Comparison of ENCODE assay signal across 8 mouse cellular contexts in the genomic region with DNA sequence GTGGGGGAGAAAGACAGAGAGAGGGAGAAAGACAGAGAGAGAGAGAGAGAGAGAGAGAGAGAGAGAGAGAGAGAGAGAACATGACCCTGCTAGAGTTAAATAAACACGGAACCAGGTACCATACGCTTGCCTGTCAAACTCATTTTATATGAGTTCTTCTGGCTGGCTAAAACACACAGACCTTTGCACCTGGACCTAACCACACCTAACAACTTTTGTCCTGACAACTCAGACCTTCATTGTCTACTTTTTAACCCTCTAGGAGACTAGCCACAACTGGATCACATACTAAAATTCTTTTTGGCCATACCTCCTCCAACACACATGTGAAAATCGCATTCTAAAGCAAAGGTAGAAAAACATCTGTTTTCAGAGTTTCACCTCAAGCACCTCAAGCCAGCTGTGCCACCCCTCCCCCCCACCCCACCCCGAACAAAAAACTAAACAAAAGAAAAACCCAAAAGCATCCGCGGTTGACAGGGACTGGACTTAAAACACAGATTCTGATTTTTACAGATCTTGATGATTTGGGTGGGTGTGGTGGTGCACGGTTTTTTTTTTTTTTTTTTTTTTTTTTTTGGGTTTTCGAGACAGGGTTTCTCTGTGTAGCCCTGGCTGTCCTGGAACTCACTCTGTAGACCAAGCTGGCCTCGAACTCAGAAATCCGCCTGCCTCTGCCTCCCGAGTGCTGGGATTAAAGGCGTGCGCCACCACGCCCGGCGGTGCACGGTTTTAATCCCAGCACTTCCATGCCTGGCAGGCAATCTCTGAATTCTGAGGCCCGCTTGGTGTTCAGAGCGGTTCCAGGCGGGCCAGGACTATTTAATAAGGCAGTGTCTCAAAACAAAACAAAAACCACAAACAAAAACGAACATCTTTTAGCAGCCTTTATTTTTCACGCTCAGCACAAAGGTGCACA. TPM values are rescaled to one million over a fixed set of nuclear protein-coding genes. Genes with fewer than 3 reads are reported as not detected.
DNase-seq lines count a peak whose midpoint lies in the region; ATAC-seq and TF ChIP-seq lines count a peak whose summit lies in the region.

No protein-coding gene starts in this region.

- H3K4me3 ChIP-seq in thymus, adult 2 months (ENCODE audit: control insufficient read depth, insufficient read depth, low read length): peak overlapping the region; percentile 81
- H3K4me3 ChIP-seq in limb, embryonic 15.5 days: peak overlapping the region; percentile 91
- peak overlapping the region; percentile 94 for H3K4me3 ChIP-seq in stomach, postnatal 0 days (ENCODE audit: low read depth, low read length)

- no peaks in the 10 kb centered on the region for H3K27me3 ChIP-seq in thymus, adult 2 months (ENCODE audit: control insufficient read depth, insufficient read depth, low read length)
- no peaks in the 10 kb centered on the region for H3K27me3 ChIP-seq in limb, embryonic 15.5 days
- no peaks in the 10 kb centered on the region for H3K27me3 ChIP-seq in stomach, postnatal 0 days (ENCODE audit: control insufficient read depth, insufficient read depth, low read length)

- peaks cover 5% of the 10 kb centered on the region for H3K4me1 ChIP-seq in thymus, adult 2 months (replicated peaks; ENCODE audit: control insufficient read depth, insufficient read depth, low read length)
- peaks cover 15% of the 10 kb centered on the region for H3K4me1 ChIP-seq in limb, embryonic 15.5 days
- H3K4me1 ChIP-seq in stomach, postnatal 0 days (replicated peaks; ENCODE audit: control insufficient read depth, insufficient read depth): 0 out of 2 replicates have a peak, but pooled peaks cover 2% of the 10 kb centered on the region

- TF ChIP-seq EP300 in stomach, postnatal 0 days (optimal IDR thresholded peaks at IDR 0.05): peak; percentile 43

- DNase-seq in embryo, embryonic 9.5 days (ENCODE audit: extremely low spot score): peak; percentile 6
- no peak for DNase-seq in embryo, embryonic 10 days (ENCODE audit: low spot score)
- no peak for DNase-seq in thymus, adult 2 months
- no peak for DNase-seq in thymus, postnatal 4 days
- DNase-seq in stomach, postnatal 0 days (ENCODE audit: low spot score): peak; percentile 52
- no peak for DNase-seq in left cerebral cortex, postnatal 25 days (ENCODE audit: low spot score in 2 of 2)
- no peak for DNase-seq in natural killer cell, adult 2 months (ENCODE audit: low spot score in 2 of 2)

- H3K36me3 ChIP-seq in thymus, adult 2 months (ENCODE audit: control insufficient read depth, insufficient read depth, low read length): no peaks in the 10 kb centered on the region
- H3K36me3 ChIP-seq in limb, embryonic 15.5 days: no peaks in the 10 kb centered on the region
- H3K36me3 ChIP-seq in stomach, postnatal 0 days (ENCODE audit: control insufficient read depth, insufficient read depth, low read length): peaks cover 2% of the 10 kb centered on the region; the same call in 1 of the 2 replicates

- 20% methylated on average over 21 of the region's 22 CpGs for WGBS in thymus, adult 2 months
- 11% methylated on average over 21 of the region's 22 CpGs for WGBS in limb, embryonic 15.5 days
- 9% methylated on average over 20 of the region's 22 CpGs for WGBS in stomach, postnatal 0 days

- no peak for TF ChIP-seq POLR2A in thymus, adult 2 months (IDR thresholded peaks at IDR 0.05; ENCODE audit: control insufficient read depth, extremely low read depth, insufficient read depth, low read length, poor library complexity)

- TF ChIP-seq CTCF in thymus, adult 2 months (IDR thresholded peaks at IDR 0.05; ENCODE audit: borderline replicate concordance, control insufficient read depth, extremely low read depth, insufficient read depth, low read length, poor library complexity): no peak
- TF ChIP-seq CTCF in stomach, postnatal 0 days (IDR thresholded peaks at IDR 0.05; ENCODE audit: low read depth): no peak

- H3K4me2 ChIP-seq in limb, embryonic 15.5 days: peak overlapping the region; percentile 52
- peak overlapping the region; percentile 60 for H3K4me2 ChIP-seq in stomach, postnatal 0 days (replicated peaks; ENCODE audit: low read depth)

- no peaks in the 10 kb centered on the region for H3K9me3 ChIP-seq in limb, embryonic 15.5 days
- no peaks in the 10 kb centered on the region for H3K9me3 ChIP-seq in stomach, postnatal 0 days (ENCODE audit: control insufficient read depth, low read length)

- peak overlapping the region; percentile 98 for H3K9ac ChIP-seq in limb, embryonic 15.5 days
- peak overlapping the region; percentile 98 for H3K9ac ChIP-seq in stomach, postnatal 0 days (ENCODE audit: low read length)

- intact Hi-C loops in left cerebral cortex, postnatal 25 days (cut with DNase I): loop anchor here (1.0 to 10.0 kb wide), 3 partner anchors 53 to 312 kb away; a partner anchor contains a TSS

- no peak; the same call in 1 of the 2 replicates for ATAC-seq in limb, embryonic 15.5 days (ENCODE audit: insufficient number of reproducible peaks, low FRiP score, low TSS enrichment, low read depth)
- ATAC-seq in stomach, postnatal 0 days (ENCODE audit: low FRiP score, low TSS enrichment): peak; percentile 65

- H3K27ac ChIP-seq in thymus, adult 2 months (ENCODE audit: control insufficient read depth, insufficient read depth, low read length): peak overlapping the region; percentile 20; the same call in 1 of the 2 replicates
- H3K27ac ChIP-seq in limb, embryonic 15.5 days: peak overlapping the region; percentile 97
- H3K27ac ChIP-seq in stomach, postnatal 0 days (replicated peaks): peak overlapping the region; percentile 100

RNA-seq across cellular contexts. Expression of a gene that starts 0.7 kb away (rescaled TPM):
- 14.3 and 21.5 TPM in 2 replicates for polyA plus RNA-seq in thymus, adult 2 months (2012; rRNA removed)
- 13.2 and 16.1 TPM in 2 replicates for polyA plus RNA-seq in limb, embryonic 15.5 days (2015; fragmentation: Nextera tagmentation; extraction: Ambion mirVana)
- 25.4 and 25.9 TPM in 2 replicates for polyA plus RNA-seq in stomach, postnatal 0 days (2015; fragmentation: Nextera tagmentation; extraction: Ambion mirVana)
- 10 to 100 TPM; 49.8 to 54.0 TPM for total RNA-seq in left cerebral cortex, postnatal 25 days (2021)

RNA-seq across cellular contexts. Expression of a gene that starts 50.6 kb away (rescaled TPM):
- polyA plus RNA-seq in thymus, adult 2 months (2012; rRNA removed): 27.1 and 33.8 TPM in 2 replicates
- 70.0 and 71.7 TPM in 2 replicates for polyA plus RNA-seq in limb, embryonic 15.5 days (2015; fragmentation: Nextera tagmentation; extraction: Ambion mirVana)
- 88.5 and 91.4 TPM in 2 replicates for polyA plus RNA-seq in stomach, postnatal 0 days (2015; fragmentation: Nextera tagmentation; extraction: Ambion mirVana)
- 100 to 1,000 TPM in 1 of 2 experiments, 10 to 100 TPM in 1; 93.8 to 103 TPM for total RNA-seq in left cerebral cortex, postnatal 25 days (2021)

RNA-seq across cellular contexts. Expression of a gene that starts 52.6 kb away (rescaled TPM):
- polyA plus RNA-seq in thymus, adult 2 months (2012; rRNA removed): 268 and 316 TPM in 2 replicates
- 9.7 and 13.1 TPM in 2 replicates for polyA plus RNA-seq in limb, embryonic 15.5 days (2015; fragmentation: Nextera tagmentation; extraction: Ambion mirVana)
- polyA plus RNA-seq in stomach, postnatal 0 days (2015; fragmentation: Nextera tagmentation; extraction: Ambion mirVana): 11.3 and 13.5 TPM in 2 replicates
- 100 to 1,000 TPM in 1 of 2 experiments, 10 to 100 TPM in 1; 96.3 to 108 TPM for total RNA-seq in left cerebral cortex, postnatal 25 days (2021)

Comparison
In these comparisons a context has a peak if more than half of its experiments do, and no peak if none do; other contexts are left out.
1. DNase-seq: peak in embryo, embryonic 9.5 days (single experiment) and stomach, postnatal 0 days (single experiment); none in embryo, embryonic 10 days (single experiment), thymus, adult 2 months (single experiment), thymus, postnatal 4 days (single experiment), left cerebral cortex, postnatal 25 days (0 of 2) and natural killer cell, adult 2 months (0 of 2).
2. H3K27ac ChIP-seq: peak in every context shown above with its lines; median percentile 100 in stomach, postnatal 0 days; 97 in limb, embryonic 15.5 days; 20 in thymus, adult 2 months.
3. RNA of a gene that starts 52.6 kb away (polyA plus RNA-seq): 268 to 316 TPM in thymus, adult 2 months; 9.7 to 13.1 TPM in limb, embryonic 15.5 days and 11.3 to 13.5 TPM in stomach, postnatal 0 days; every median in the first group is over 10 times any median in the second.
4. Peak in every context shown above with its lines, with median percentiles within 50 percentile points of each other: H3K4me3 ChIP-seq.